Mouse (Mus musculus): ENCODE results near the gene Fyb.

Fyb gene

GRCm38 (mm10) chr15:6601330-6601729, 78.7 kb downstream of the Fyb start:
- no peak for DNase-seq

GRCm38 (mm10) chr15:6602003-6602402, 79.3 kb downstream of the Fyb start:
- no peak for DNase-seq

- DNase-seq, result no peak
Measured at GRCm38 (mm10) chr15:6610703-6611102, 88.0 kb downstream of the Fyb start.

DNA sequence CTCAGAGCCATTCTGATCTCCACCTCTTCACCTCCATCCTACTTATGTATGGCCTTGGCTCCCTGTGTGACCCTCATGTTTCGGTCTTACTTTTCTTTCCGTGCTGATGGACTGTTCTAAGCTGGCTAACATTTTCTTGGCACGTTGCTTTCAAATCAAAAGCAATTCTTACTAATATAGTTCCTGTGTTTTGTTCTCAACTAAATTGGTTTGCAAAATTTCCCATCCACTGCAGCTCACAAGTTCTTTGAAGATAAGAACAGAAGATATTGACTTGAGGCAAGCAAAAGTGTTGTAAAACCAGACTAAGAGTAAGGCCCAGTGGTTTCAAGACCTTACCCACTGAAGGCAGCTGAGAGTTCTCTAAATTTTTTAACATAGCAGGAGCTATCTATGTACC, 90.2 kb downstream of the Fyb start:
- no peak for DNase-seq

- DNase-seq, result no peak
Measured at GRCm38 (mm10) chr15:6616382-6617149, 93.9 kb downstream of the Fyb start.

GRCm38 (mm10) chr15:6619558-6620316, 97.1 kb downstream of the Fyb start:
- no peak for DNase-seq

DNA sequence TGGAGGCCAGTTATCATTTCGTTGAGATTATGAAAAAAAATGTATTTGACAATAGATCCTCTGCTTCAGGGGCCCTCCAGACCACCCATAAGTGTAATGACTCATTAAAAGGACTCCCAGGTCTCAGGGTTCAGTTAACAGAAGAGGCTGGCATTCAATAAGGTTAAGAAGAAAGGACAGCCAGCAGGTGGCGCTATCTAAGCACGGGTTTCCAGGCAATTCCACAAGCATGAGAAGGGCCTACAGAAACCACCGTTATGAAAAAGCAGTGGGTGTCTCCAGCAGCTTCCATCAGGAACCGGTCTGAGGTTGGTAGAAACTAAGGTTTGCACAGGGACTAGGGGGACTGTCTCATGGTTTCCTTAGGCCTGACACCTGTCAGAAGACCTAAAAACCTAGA, 99.9 kb downstream of the Fyb start:
- DNase-seq, result peak; percentile 93

- DNase-seq, result no peak
Measured at GRCm38 (mm10) chr15:6623529-6624228, 101.0 kb downstream of the Fyb start.

DNA sequence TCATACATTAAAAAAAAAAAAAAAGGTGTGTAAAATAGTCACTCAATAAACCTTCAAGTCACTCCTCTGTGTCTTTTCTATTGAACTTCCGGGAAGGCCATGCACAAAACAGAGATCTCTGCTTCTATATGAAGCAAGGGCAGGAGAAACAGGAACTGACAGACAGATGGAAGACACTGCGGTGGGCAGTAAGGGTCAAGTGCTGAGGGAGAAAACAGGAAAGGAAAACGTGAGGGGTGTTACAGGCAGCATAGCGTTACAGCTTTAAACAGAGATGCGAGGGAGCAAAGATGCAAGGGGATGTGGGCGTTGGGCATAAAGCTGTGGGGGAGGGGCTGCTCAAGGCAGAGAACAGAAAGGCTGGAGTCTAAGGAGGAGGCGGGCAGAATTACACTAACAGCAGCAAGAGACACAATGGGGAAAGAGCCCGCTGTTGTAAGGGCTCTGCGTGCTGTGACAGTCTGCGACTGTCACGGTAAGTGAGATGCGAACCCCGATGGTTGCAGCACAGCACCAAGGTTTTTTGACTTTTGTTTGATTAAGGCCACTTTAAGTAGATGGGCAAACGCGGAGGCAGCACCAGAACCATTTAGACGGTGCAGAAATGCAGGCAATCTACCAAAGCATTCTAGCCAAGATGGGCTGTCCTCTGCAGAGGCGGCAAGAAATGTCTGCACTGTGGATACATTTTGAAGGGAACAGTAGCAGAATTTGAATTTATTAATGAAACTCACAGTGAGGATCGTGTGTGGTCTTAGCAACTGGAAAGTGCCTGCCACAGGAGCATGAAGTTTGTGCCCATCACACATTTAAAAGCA, 101.9 kb downstream of the Fyb start:
- peak; percentile 12 for DNase-seq

DNA sequence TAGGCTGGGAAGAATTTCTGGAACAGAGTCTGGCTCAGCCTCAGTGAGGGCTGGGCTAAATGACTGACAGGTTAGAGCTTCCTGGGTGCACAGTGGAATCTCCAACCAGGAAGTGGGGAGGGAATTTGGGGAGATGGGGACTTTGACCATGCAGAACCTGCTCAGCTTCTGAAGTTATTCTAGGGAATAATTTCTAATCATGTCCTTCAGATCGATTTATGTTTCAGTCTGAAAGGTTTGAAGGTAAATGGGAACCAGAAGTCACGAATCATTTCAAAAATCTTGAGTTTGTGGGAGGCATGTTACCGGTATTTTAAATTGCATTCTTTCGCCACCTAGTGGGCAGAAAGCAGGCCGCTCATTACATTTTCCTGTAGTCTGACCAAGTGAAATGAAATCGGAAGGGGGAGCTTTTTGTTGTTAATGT, 103.0 kb downstream of the Fyb start:
- DNase-seq, result peak; percentile 61

- no peak for DNase-seq
Measured at GRCm38 (mm10) chr15:6626123-6626522, 103.5 kb downstream of the Fyb start.

- DNase-seq, result no peak
Measured at GRCm38 (mm10) chr15:6628431-6629077, 105.9 kb downstream of the Fyb start.

DNA sequence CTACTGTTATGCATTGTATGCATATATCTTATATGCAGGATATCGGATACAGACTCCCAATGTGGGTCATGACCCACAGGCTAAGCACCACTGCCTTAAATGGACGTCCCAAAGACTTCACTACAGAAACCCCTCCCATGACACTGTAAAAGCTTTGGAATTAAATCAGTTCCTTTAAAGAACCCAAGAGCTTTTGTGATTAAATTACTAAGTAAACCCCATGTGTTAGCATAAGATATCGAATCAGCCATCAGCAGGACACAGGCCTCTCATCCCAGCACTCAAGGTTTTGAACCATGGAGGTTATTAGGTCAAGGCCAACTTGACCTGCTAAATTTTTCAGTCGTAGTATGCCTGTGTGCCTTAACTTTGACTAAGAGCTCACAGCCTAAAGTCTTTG, 106.5 kb downstream of the Fyb start:
- no peak for DNase-seq

DNA sequence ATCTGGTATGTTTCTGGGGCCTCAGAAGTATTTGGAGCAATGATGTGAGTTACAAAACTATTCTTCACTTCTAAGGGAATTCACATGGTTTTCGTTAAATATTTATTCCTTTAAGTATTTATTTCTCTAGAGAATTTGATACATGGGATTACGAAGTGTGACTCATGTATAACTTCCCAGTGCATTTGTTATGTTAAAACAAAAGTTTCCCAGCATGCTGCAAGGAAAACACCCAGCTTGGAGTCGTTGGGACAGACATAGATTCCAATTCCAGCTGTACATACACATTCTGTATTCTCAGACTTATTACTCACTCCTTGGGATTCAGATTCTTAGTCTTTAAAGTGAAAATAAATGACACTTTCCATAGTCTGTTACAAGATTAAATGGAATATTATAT, 112.8 kb downstream of the Fyb start:
- no peak for DNase-seq

- no peak for DNase-seq
Measured at GRCm38 (mm10) chr15:6642223-6642622, 119.6 kb downstream of the Fyb start.

GRCm38 (mm10) chr15:6645498-6645897, 122.8 kb downstream of the Fyb start:
- no peak for DNase-seq

DNA sequence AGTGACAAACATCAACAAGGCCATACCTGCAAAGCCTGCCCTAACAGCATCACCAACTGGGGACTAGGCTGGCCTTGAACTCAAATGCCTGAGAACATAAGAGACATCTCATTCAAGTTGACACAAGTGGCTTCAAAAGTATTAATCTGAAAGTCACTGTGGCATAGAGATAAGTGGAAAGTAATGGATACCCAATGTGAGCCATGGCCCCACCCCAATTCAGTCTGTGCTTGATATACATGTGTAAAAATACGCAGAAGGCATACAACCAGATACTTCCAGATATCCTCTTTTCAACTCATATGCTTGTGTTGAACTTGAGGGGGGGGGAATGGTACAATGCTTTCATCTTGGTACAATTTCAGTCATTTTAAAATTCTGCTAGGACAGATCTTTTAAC, 124.4 kb downstream of the Fyb start:
- DNase-seq, result no peak

- no peak for DNase-seq
Measured at GRCm38 (mm10) chr15:6648757-6649403, 126.2 kb downstream of the Fyb start.

GRCm38 (mm10) chr15:6653046-6653445, 130.4 kb downstream of the Fyb start:
- no peak for DNase-seq

- no peak for DNase-seq
Measured at GRCm38 (mm10) chr15:6658081-6658480, 135.4 kb downstream of the Fyb start.

GRCm38 (mm10) chr15:6661951-6662350, 139.3 kb downstream of the Fyb start:
- no peak for DNase-seq

DNA sequence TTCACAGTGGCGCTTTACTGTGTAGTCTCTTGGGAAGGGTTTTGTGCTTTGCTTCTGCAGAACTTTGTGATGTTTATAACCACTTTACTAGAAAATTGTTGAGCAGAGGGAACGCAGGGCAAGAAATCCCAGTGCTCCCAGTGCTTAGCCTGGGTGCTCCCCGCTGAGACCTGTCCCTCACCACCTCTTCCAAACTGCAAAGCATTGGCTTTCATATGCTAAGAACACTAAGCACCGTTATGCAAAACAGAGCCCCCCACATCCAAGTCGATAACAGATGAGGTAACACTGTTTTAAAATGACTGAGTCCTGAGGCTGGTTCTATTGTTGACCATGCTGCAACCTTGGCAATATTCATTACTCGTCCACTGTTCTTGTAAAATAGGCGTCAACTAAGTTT, 141.3 kb downstream of the Fyb start:
- DNase-seq, result no peak
